Mouse (Mus musculus): Measurements from ENCODE around the gene 2810408A11Rik. TPM values are rescaled to one million over a fixed set of nuclear protein-coding genes. Genes with fewer than 3 reads are reported as not detected.
"Not testable (repeated sequence)": the region's sequence is repeated elsewhere in the genome, so short reads cannot be mapped to it uniquely, and the experiment has no call there.

The 2810408A11Rik gene
- polyA plus RNA-seq, 1 experiment: not detected

DNA sequence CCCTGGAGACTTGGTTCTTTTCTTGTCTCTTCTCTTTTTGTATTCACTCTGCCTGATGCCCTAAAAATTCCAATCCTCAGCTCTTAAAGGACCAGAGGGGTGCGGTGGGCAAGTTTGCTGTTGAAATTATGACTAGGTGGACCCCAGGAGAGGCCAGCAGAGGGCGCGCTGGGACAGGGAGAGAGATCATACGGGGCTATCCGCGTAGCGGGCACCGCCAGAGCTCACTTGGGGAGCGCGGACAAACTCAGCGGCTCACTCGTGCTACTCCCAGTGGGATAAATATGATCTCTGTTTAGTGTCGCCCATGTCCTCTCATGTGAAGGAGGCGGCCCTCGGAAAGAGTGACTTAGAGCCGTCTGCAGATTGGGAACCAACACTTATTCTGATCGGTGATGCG lies 33.4 kb upstream of the 2810408A11Rik start:
- Histone ChIP-seq H3K27ac (ENCODE audit: insufficient read depth, low read depth, low read length) (no peak overlapping the region), H3K4me3 (ENCODE audit: insufficient read depth, low read depth, low read length) (no peak overlapping the region), H3K4me1 (ENCODE audit: control insufficient read depth, insufficient read depth, low read length) (peaks cover 17% of the 10 kb centered on the region)
- TF ChIP-seq CTCF (IDR thresholded peaks at IDR 0.05; ENCODE audit: insufficient read depth, low read depth, low read length): peak; percentile 86
- no peak for TF ChIP-seq POLR2A (IDR thresholded peaks at IDR 0.05; ENCODE audit: insufficient read depth, low read depth, low read length)
- 1% methylated on average over 18 of the region's 18 CpGs for WGBS

GRCm38 (mm10) chr11:69933066-69933465 lies 32.3 kb upstream of the 2810408A11Rik start:
- H3K4me3 ChIP-seq (ENCODE audit: insufficient read depth, low read depth, low read length): no peak overlapping the region
- peaks cover 17% of the 10 kb centered on the region for H3K4me1 ChIP-seq (ENCODE audit: control insufficient read depth, insufficient read depth, low read length)
- 71% methylated on average over 4 of the region's 4 CpGs for WGBS
- no peak overlapping the region for H3K27ac ChIP-seq (ENCODE audit: insufficient read depth, low read depth, low read length)
- TF ChIP-seq POLR2A (IDR thresholded peaks at IDR 0.05; ENCODE audit: insufficient read depth, low read depth, low read length) (no peak), CTCF (IDR thresholded peaks at IDR 0.05; ENCODE audit: insufficient read depth, low read depth, low read length) (no peak)

GRCm38 (mm10) chr11:69932254-69932653 lies 31.5 kb upstream of the 2810408A11Rik start:
- Histone ChIP-seq H3K4me1 (ENCODE audit: control insufficient read depth, insufficient read depth, low read length) (peaks cover 17% of the 10 kb centered on the region), H3K27ac (ENCODE audit: insufficient read depth, low read depth, low read length) (no peak overlapping the region), H3K4me3 (ENCODE audit: insufficient read depth, low read depth, low read length) (no peak overlapping the region)
- WGBS: 37% methylated on average over 3 of the region's 3 CpGs
- TF ChIP-seq POLR2A (IDR thresholded peaks at IDR 0.05; ENCODE audit: insufficient read depth, low read depth, low read length): no peak
- no peak for TF ChIP-seq CTCF (IDR thresholded peaks at IDR 0.05; ENCODE audit: insufficient read depth, low read depth, low read length)

- 73% methylated on average over 8 of the region's 8 CpGs for WGBS
- Histone ChIP-seq H3K27ac (ENCODE audit: insufficient read depth, low read depth, low read length) (no peak overlapping the region), H3K4me3 (ENCODE audit: insufficient read depth, low read depth, low read length) (no peak overlapping the region), H3K4me1 (ENCODE audit: control insufficient read depth, insufficient read depth, low read length) (peaks cover 17% of the 10 kb centered on the region)
- TF ChIP-seq POLR2A (IDR thresholded peaks at IDR 0.05; ENCODE audit: insufficient read depth, low read depth, low read length): no peak
- TF ChIP-seq CTCF (IDR thresholded peaks at IDR 0.05; ENCODE audit: insufficient read depth, low read depth, low read length): no peak
Measured at GRCm38 (mm10) chr11:69931769-69932168, 31.0 kb upstream of the 2810408A11Rik start.

DNA sequence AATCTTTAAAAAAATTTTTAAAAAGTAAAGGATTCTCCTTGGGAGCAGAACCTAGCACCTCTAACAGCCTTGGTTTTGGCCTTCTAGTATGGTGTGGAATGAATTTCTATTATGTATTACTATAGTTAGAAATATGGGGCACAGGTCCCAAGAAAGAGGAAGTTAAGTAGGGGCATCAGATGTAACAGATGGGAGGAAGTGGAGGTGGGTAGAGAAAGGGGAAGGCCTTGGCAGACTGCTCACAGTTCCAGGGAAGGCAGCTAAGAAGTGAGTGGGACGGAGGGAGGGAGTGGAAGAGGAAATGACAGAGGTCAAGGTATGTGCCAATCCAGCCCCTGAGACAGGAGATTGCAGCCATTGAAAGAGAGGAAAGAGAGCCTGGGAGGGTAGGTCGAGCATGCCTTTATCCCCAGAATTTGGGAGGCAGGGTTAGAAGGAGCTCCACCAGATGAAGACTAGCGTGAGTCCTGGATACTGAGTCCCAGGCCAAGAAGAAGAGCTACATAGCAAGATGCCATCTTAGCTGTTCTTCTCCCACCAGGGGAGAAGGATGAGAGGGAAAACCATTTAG lies 30.3 kb upstream of the 2810408A11Rik start:
- WGBS: 73% methylated on average over 3 of the region's 3 CpGs

GRCm38 (mm10) chr11:69930176-69930575 lies 29.4 kb upstream of the 2810408A11Rik start:
- not testable (repeated sequence) for H3K4me3 ChIP-seq (ENCODE audit: insufficient read depth, low read depth, low read length); H3K27ac ChIP-seq (ENCODE audit: insufficient read depth, low read depth, low read length); H3K4me1 ChIP-seq (ENCODE audit: control insufficient read depth, insufficient read depth, low read length)
- WGBS: 87% methylated on average over 8 of the region's 8 CpGs

More for the DNA sequence above, 30.3 kb upstream of the 2810408A11Rik start:
- TF ChIP-seq CTCF (IDR thresholded peaks at IDR 0.05; ENCODE audit: insufficient read depth, low read depth, low read length): no peak
- TF ChIP-seq POLR2A (IDR thresholded peaks at IDR 0.05; ENCODE audit: insufficient read depth, low read depth, low read length): no peak
- H3K27ac ChIP-seq (ENCODE audit: insufficient read depth, low read depth, low read length): no peak overlapping the region
- no peak overlapping the region for H3K4me3 ChIP-seq (ENCODE audit: insufficient read depth, low read depth, low read length)
- H3K4me1 ChIP-seq (ENCODE audit: control insufficient read depth, insufficient read depth, low read length): peaks cover 13% of the 10 kb centered on the region

DNA sequence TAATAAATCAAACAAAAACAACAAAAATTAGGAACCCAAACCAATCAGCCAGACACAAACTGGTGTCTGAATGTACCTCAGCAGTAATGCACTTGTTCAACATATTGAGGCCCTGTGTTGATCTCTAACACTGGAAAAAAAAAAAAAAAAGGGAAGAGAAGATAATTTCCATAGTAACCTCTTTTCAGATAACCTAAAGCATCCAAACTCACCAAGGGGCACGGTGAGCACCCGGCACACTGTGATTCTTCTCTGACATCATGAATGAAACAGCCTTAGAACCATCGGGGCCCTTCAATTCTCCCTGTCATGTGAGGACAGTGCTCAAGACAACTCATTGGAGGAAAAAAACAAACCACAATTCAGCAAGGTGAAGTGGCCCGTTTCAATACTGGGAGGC lies 28.9 kb upstream of the 2810408A11Rik start:
- no peak for TF ChIP-seq POLR2A (IDR thresholded peaks at IDR 0.05; ENCODE audit: insufficient read depth, low read depth, low read length)
- no peak for TF ChIP-seq CTCF (IDR thresholded peaks at IDR 0.05; ENCODE audit: insufficient read depth, low read depth, low read length)
- 86% methylated on average over 4 of the region's 4 CpGs for WGBS
- Histone ChIP-seq H3K4me1 (ENCODE audit: control insufficient read depth, insufficient read depth, low read length) (peaks cover 2% of the 10 kb centered on the region), H3K4me3 (ENCODE audit: insufficient read depth, low read depth, low read length) (no peak overlapping the region), H3K27ac (ENCODE audit: insufficient read depth, low read depth, low read length) (no peak overlapping the region)

DNA sequence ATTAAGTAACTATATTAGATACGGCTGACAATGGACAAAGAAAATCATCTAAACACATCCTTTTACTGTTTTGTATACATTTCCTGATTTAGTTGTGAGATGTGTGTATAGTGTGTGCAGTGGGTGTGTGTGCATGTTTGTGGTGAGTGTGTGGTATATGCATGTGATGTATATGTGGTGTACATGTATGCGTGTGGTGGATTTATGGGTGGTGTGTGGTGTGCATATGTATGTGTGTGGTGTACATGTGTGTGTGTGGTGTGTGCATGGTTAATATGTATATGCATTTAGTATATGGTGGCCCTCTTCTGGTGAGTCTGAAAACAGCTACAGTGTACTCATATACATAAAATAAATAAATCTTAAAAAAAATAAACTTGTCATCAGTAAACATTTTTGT lies 26.7 kb upstream of the 2810408A11Rik start:
- no peak overlapping the region for H3K4me3 ChIP-seq (ENCODE audit: insufficient read depth, low read depth, low read length)
- 99% methylated on average over 2 of the region's 2 CpGs for WGBS
- H3K4me1 ChIP-seq (ENCODE audit: control insufficient read depth, insufficient read depth, low read length): no peaks in the 10 kb centered on the region
- TF ChIP-seq CTCF (IDR thresholded peaks at IDR 0.05; ENCODE audit: insufficient read depth, low read depth, low read length) (no peak), POLR2A (IDR thresholded peaks at IDR 0.05; ENCODE audit: insufficient read depth, low read depth, low read length) (no peak)
- H3K27ac ChIP-seq (ENCODE audit: insufficient read depth, low read depth, low read length): no peak overlapping the region

- Histone ChIP-seq H3K4me1 (ENCODE audit: control insufficient read depth, insufficient read depth, low read length) (peaks cover 8% of the 10 kb centered on the region), H3K4me3 (ENCODE audit: insufficient read depth, low read depth, low read length) (no peak overlapping the region), H3K27ac (ENCODE audit: insufficient read depth, low read depth, low read length) (no peak overlapping the region)
- no peak for TF ChIP-seq POLR2A (IDR thresholded peaks at IDR 0.05; ENCODE audit: insufficient read depth, low read depth, low read length)
- TF ChIP-seq CTCF (IDR thresholded peaks at IDR 0.05; ENCODE audit: insufficient read depth, low read depth, low read length): no peak
- 64% methylated on average over 3 of the region's 3 CpGs for WGBS
Measured at GRCm38 (mm10) chr11:69922796-69923195, 22.0 kb upstream of the 2810408A11Rik start.

Measured in olfactory bulb, adult 2 months (tissue).